Mouse (Mus musculus) fibroblast of lung, adult 2 months (primary cell): ENCODE data around the gene Sirpb1b.
"Not testable (repeated sequence)": the region's sequence is repeated elsewhere in the genome, so short reads cannot be mapped to it uniquely, and the experiment has no call there.

Source experiments
- DNase-seq: peaks from one replicate; pipeline ENCODE4 v3.0.0-alpha.2; 2011; ENCODE audit warnings: low read depth

The Sirpb1b gene

GRCm38 (mm10) chr3:15574887-15575286 is at the start of gene Sirpb1b:
TSS of gene Sirpb1b (minus strand) at chr3:15575065.
- not testable (repeated sequence) for DNase-seq

- not testable (repeated sequence) for DNase-seq
These were observed 15.7 kb upstream of the Sirpb1b start for GRCm38 (mm10) chr3:15590377-15591117.

GRCm38 (mm10) chr3:15586665-15587064 is 11.8 kb upstream of the Sirpb1b start:
- not testable (repeated sequence) for DNase-seq

- no peak for DNase-seq
These were observed 8.6 kb upstream of the Sirpb1b start for GRCm38 (mm10) chr3:15583452-15583851.

- DNase-seq = not testable (repeated sequence)
These were observed 8.1 kb upstream of the Sirpb1b start for GRCm38 (mm10) chr3:15582948-15583347.

- DNase-seq = not testable (repeated sequence)
These were observed 1.6 kb upstream of the Sirpb1b start for GRCm38 (mm10) chr3:15576466-15576865.

GRCm38 (mm10) chr3:15528589-15528988 is 46.3 kb downstream of the Sirpb1b start:
- DNase-seq = no peak

- not testable (repeated sequence) for DNase-seq
These were observed 61.3 kb downstream of the Sirpb1b start for GRCm38 (mm10) chr3:15513608-15514007.

GRCm38 (mm10) chr3:15507792-15508321 is 67.0 kb downstream of the Sirpb1b start:
- not testable (repeated sequence) for DNase-seq

- DNase-seq = not testable (repeated sequence)
These were observed 100.0 kb downstream of the Sirpb1b start for GRCm38 (mm10) chr3:15474831-15475230.

GRCm38 (mm10) chr3:15470158-15470557 is 104.7 kb downstream of the Sirpb1b start:
- not testable (repeated sequence) for DNase-seq
